In the genomic region with DNA sequence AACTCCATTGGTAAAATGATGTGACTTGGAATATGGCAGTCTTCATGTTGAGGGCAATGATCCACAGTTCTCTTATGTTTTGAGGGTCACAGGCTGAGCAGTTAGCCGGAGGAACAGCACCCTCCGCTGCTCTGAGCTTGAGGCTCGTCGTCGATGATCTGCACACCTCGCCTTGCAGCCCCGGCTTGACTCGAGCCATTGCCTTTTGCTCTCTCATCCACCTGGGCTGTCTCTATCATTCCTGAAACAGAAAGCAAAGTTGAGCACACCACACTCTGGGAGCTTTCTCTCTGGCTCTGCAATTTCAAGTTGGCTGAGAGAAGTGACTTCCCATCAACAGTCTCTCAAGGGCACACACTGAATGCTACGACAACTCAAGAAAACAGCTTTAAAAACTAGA, we compare ENCODE assay signal across 19 mouse cellular contexts. TPM values are rescaled to one million over a fixed set of nuclear protein-coding genes. Genes with fewer than 3 reads are reported as not detected.
A peak's percentile ranks its signal among the peaks of the same experiment; 100 is the strongest.
DNase-seq lines count a peak whose midpoint lies in the region; ATAC-seq lines count a peak whose summit lies in the region.
"Had no signal": no experiment of that assay in that cellular context is flagged by ENCODE, and none has a peak within 500 bp of the region (broad histone marks: within the 10 kb centered on the region; RNA-seq: fewer than 3 reads in every experiment).

No protein-coding gene starts in this region.

- H3K9ac ChIP-seq in midbrain, embryonic 11.5 days (ENCODE audit: low read length) = no peak overlapping the region
- H3K9ac ChIP-seq in midbrain, embryonic 16.5 days (ENCODE audit: low read depth, low read length) = no peak overlapping the region

- H3K4me1 ChIP-seq in heart, embryonic 10.5 days = no peaks in the 10 kb centered on the region
- no peaks in the 10 kb centered on the region for H3K4me1 ChIP-seq in midbrain, embryonic 11.5 days (ENCODE audit: control insufficient read depth, insufficient read depth, low read length)
- H3K4me1 ChIP-seq in midbrain, embryonic 16.5 days (ENCODE audit: control insufficient read depth, insufficient read depth, low read length) = no peaks in the 10 kb centered on the region

- no peak overlapping the region for H3K4me3 ChIP-seq in heart, embryonic 10.5 days
- H3K4me3 ChIP-seq in midbrain, embryonic 11.5 days (ENCODE audit: low read depth, low read length) = no peak overlapping the region
- no peak overlapping the region for H3K4me3 ChIP-seq in midbrain, embryonic 16.5 days (ENCODE audit: low read depth, low read length)

- peaks cover 75% of the 10 kb centered on the region for H3K36me3 ChIP-seq in heart, embryonic 10.5 days
- H3K36me3 ChIP-seq in midbrain, embryonic 11.5 days (ENCODE audit: control insufficient read depth, insufficient read depth, low read length) = peaks cover 14% of the 10 kb centered on the region; the same call in 1 of the 2 replicates
- peaks cover 40% of the 10 kb centered on the region for H3K36me3 ChIP-seq in midbrain, embryonic 16.5 days (ENCODE audit: control insufficient read depth, insufficient read depth, low read length)

- WGBS in heart, embryonic 10.5 days = 90% methylated on average over 9 of the region's 9 CpGs
- WGBS in midbrain, embryonic 11.5 days = 96% methylated on average over 9 of the region's 9 CpGs
- 97% methylated on average over 9 of the region's 9 CpGs for WGBS in midbrain, embryonic 16.5 days

- no peak for ATAC-seq in midbrain, embryonic 11.5 days (ENCODE audit: low FRiP score)
- no peak for ATAC-seq in midbrain, embryonic 16.5 days
- ATAC-seq: activated CD4-positive, CD25-positive, alpha-beta regulatory T cell, adult 4 months; CD4-positive, CD25-positive, alpha-beta regulatory T cell, adult 4 months; Patski had no signal

- no peak overlapping the region for H3K27ac ChIP-seq in heart, embryonic 10.5 days
- no peak overlapping the region for H3K27ac ChIP-seq in midbrain, embryonic 11.5 days (ENCODE audit: low read depth, low read length)
- H3K27ac ChIP-seq in midbrain, embryonic 16.5 days (ENCODE audit: low read length) = no peak overlapping the region

- peak; percentile 54 for DNase-seq in heart, embryonic 10.5 days (ENCODE audit: low spot score)
- DNase-seq in heart, adult 9 months (ENCODE audit: low spot score in 2 of 2) = no peak
- DNase-seq in midbrain, embryonic 11.5 days (ENCODE audit: low spot score, missing footprints) = peak; percentile 28
- DNase-seq: adrenal gland, adult 2 months; adrenal gland, adult 8-10 months; adrenal gland, postnatal 10 days; adrenal gland, postnatal 14 days; adrenal gland, postnatal 25 days; adrenal gland, postnatal 36 days; B cell, adult 2 months; cerebellum, adult 11 months; cerebellum, adult 11-12 months; cerebellum, adult 18-20 months had no signal

- no peaks in the 10 kb centered on the region for H3K27me3 ChIP-seq in heart, embryonic 10.5 days (ENCODE audit: insufficient read depth, poor library complexity, severe bottlenecking)
- H3K27me3 ChIP-seq in midbrain, embryonic 11.5 days (ENCODE audit: control insufficient read depth, insufficient read depth, low read length) = no peaks in the 10 kb centered on the region
- no peaks in the 10 kb centered on the region for H3K27me3 ChIP-seq in midbrain, embryonic 16.5 days (ENCODE audit: control insufficient read depth, insufficient read depth, low read depth, low read length)
- H3K27me3 ChIP-seq: CH12.LX, Patski had no signal

- H3K9me3 ChIP-seq in heart, embryonic 10.5 days = no peaks in the 10 kb centered on the region
- H3K9me3 ChIP-seq in midbrain, embryonic 11.5 days (ENCODE audit: control insufficient read depth, low read length) = no peaks in the 10 kb centered on the region
- H3K9me3 ChIP-seq in midbrain, embryonic 16.5 days (replicated peaks; ENCODE audit: control insufficient read depth, low read length, poor library complexity, severe bottlenecking) = no peaks in the 10 kb centered on the region
- H3K9me3 ChIP-seq: G1E had no signal

- no peak overlapping the region for H3K4me2 ChIP-seq in midbrain, embryonic 11.5 days
- no peak overlapping the region for H3K4me2 ChIP-seq in midbrain, embryonic 16.5 days (ENCODE audit: low read length)

RNA-seq across cellular contexts. Expression of a gene that starts 24.7 kb away (rescaled TPM):
- polyA plus RNA-seq in heart, embryonic 10.5 days (2016; fragmentation: Nextera tagmentation; extraction: Ambion mirVana) = 3.4 and 3.6 TPM in 2 replicates
- polyA plus RNA-seq in midbrain, embryonic 11.5 days (2014; fragmentation: Nextera tagmentation; extraction: Ambion mirVana) = 9.7 and 9.8 TPM in 2 replicates
- 6.6 and 7.0 TPM in 2 replicates for polyA plus RNA-seq in midbrain, embryonic 16.5 days (2015; fragmentation: Nextera tagmentation; extraction: Ambion mirVana)

RNA-seq across cellular contexts. Expression of a gene that starts 39.4 kb away (rescaled TPM):
- 46.7 and 50.8 TPM in 2 replicates for polyA plus RNA-seq in heart, embryonic 10.5 days (2016; fragmentation: Nextera tagmentation; extraction: Ambion mirVana)
- polyA plus RNA-seq in midbrain, embryonic 11.5 days (2014; fragmentation: Nextera tagmentation; extraction: Ambion mirVana) = 49.9 and 52.5 TPM in 2 replicates
- 31.2 and 31.5 TPM in 2 replicates for polyA plus RNA-seq in midbrain, embryonic 16.5 days (2015; fragmentation: Nextera tagmentation; extraction: Ambion mirVana)

Comparison
In these comparisons a context has a peak if more than half of its experiments do, and no peak if none do; other contexts are left out.
1. DNase-seq: peak in heart, embryonic 10.5 days (single experiment) and midbrain, embryonic 11.5 days (single experiment); none in heart, adult 9 months (0 of 2).